Mouse (Mus musculus) adrenal gland, adult (tissue): Measurements from ENCODE around the gene Fndc5.
A peak's percentile ranks its signal among the peaks of the same experiment; 100 is the strongest.

ENCODE experiments used
- DNase-seq, 2 experiments: peaks; one replicate each; pipeline ENCODE4 v3.0.0; 2022 to 2023; ENCODE audit warnings: low spot score in 1 of 2; ENCODE audit not compliant: inconsistent age in 2 of 2

Fndc5 gene

GRCm38 (mm10) chr4:129136579-129137391, at the start of gene Fndc5:
Fndc5 (plus strand) TSS chr4:129136999.
- DNase-seq: peak in 1 of 2 experiments; percentile 59

DNA sequence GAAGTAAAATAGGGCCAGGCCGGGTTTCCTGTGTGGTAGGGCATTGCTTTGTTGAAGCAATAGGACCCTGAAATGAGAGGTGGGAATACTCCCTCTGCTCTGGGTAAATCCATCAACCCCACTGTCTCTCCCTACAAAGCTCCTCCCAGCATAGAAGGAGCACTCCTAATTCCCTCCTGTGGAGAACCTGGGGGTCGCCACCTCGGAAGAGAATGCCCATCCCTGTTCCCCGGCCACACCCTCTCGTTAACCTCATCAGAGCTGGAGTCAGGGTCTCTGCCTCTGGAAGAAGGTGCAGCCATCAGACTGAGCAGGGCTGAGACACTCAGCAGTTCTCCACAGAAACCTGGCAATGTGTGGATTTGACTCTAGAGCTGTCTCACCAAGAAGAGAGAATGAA, 48.9 kb upstream of the Fndc5 start:
- DNase-seq: no peak

DNA sequence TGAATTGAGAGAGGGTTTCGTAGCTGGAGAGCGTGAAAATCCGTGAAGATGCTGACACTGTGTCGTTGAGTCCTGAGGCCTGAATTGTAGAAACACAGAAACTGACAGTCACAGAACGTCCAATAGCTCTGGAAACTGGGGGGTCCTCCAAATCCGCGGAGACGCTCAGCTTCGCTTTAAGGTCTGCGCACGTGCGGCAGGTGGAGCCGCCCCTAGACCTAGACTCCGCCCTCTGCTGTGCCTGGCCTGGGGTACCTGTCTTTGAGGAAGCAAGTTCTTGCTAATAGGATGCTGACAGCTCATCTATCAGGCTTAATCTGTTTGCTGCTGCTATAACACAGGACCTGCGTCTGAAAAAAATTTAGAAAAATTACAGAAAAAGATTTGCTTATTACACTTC, 41.5 kb upstream of the Fndc5 start:
- no peak for DNase-seq

GRCm38 (mm10) chr4:129097006-129097405, 39.8 kb upstream of the Fndc5 start:
- no peak for DNase-seq

GRCm38 (mm10) chr4:129102133-129102829, 34.5 kb upstream of the Fndc5 start:
- no peak for DNase-seq

DNA sequence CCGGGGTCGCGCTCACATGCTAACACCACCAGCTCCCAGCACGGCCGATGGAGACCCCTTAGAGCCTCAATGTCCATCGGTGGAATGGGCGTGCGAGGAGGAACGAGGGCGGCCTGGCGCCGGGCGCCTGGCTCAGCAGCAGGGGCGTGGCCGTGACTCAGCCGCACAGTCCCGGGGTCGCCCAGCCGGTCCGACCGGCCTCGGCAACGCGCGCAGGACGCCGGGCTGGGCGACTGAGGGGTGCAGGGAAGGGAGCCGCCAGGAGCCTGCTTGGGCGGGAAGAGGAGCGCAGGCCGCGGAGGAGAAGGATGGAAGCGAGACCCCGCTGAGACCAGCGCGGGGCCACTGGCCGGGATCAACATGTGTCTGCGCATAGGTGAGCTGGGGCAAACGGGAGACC, 31.4 kb upstream of the Fndc5 start, which contains the start of gene Tmem54:
Gene Tmem54, plus strand, starts transcription at position 193 of the 400 bp plus-strand sequence.
- DNase-seq: no peak

- no peak for DNase-seq
Observed at GRCm38 (mm10) chr4:129106073-129106472, 30.7 kb upstream of the Fndc5 start.

DNA sequence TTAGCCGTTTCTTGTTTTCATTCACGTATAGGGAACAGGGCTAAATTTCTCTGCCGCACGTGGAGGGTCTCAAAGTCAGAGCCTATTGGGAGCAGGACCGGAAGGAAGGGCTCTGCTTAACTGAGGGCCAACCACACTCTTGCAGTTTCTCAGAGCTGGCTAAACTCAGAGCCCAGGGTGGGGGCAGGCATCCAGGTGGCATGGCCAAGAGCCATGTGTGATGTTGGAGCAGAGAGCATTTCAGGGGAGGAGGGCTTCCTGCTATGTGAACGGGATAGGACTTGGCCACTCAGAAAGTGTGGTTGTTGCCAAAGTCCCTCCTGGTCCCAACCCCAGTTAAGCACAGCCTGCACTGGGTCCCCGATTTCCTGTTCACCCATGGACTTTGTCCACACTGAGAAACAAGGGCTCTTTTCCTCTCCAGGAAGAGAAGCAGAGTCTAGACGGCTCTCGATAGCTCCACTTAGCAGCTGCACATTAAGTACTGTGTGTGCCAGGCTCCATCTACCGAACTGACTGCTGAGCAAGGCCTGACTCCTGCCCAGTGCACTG, 29.4 kb upstream of the Fndc5 start:
- DNase-seq: no peak

- no peak for DNase-seq
Observed at GRCm38 (mm10) chr4:129108624-129109023, 28.2 kb upstream of the Fndc5 start.

- DNase-seq: no peak
Observed at GRCm38 (mm10) chr4:129110804-129111203, 26.0 kb upstream of the Fndc5 start.

- DNase-seq: no peak
Observed at GRCm38 (mm10) chr4:129111350-129111749, 25.4 kb upstream of the Fndc5 start.

- DNase-seq: no peak
Observed at GRCm38 (mm10) chr4:129112231-129112630, 24.6 kb upstream of the Fndc5 start.

DNA sequence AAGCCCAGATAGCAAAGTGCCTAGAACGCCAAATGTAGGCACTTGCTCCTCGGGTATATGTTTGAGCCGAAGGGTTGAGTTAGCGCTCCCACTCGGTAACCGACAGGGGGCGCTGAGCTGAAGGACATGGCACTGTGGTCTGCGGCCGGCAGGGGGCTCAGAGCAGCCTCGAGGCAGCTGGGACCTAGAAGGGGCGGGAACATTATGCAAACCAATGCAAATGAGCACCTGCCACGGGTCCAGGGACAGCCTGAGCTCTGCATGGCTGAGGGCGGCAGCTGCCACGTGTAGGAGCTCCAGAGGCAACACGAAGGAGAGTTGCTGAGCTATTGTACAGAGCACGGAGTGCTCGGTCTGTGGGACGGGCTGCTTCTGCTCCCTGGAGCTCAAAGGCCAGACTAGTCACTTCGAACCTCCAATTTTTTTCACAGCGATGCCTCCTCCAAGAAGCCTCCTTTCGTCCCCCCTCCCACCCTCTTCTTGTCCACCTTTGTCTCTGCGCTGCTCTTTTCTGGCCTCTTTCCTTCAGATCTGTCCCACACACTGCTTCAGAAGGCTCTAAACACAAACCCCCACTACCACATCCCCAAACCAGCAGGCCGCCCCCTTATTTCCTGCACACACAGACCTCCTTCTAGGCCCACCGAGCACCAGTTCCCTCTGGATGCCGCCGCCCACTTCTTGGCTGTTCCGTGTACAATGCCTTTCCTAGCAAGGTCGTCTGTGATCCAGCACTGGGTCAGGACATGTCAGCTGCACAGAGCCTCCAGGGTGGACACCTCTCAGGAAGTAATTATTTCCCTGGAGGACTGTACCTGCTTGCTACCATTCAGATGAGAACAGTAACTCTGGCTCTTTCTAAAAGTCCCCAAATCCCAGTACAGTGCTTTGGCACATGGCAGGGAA, 23.5 kb upstream of the Fndc5 start:
- peak; percentile 40 to 67 for DNase-seq

- no peak for DNase-seq
Observed at GRCm38 (mm10) chr4:129116703-129117102, 20.1 kb upstream of the Fndc5 start.

DNA sequence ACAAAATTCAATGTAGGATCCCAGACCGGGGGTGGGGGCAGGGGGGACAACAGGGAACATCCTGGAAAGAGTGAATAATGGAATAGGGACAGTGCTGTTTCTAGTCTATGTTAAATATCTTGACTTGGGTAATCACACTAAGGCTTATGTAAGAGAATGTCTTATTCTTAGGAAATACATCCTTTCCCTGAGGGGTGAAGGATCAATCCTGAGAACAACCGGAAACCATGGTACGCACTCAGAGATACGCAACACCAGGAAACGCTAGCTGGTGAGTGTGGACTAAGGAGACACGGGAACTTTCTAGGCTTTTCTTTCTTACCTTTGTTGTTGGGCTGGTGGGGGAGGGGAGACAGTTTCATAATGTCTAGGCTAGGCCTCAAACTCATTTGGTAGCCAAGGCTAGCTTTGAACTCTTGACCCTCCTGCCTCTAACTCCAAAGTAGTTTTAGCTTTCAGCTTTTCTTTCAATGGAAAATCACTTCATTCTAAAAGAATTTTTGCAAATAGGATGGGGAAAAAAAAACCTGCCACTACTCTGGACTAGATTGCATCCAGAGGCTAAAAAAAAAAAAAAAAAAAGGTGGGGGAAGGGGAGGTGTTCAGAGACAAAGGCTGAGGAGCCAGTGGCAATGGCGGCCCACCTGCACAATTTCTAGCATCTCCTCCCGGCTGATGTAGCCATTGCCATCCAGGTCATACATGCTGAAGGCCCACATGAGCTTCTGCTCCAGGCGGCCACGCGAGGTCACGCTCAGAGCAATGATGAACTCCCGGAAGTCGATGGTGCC, 18.9 kb upstream of the Fndc5 start:
- no peak for DNase-seq

DNA sequence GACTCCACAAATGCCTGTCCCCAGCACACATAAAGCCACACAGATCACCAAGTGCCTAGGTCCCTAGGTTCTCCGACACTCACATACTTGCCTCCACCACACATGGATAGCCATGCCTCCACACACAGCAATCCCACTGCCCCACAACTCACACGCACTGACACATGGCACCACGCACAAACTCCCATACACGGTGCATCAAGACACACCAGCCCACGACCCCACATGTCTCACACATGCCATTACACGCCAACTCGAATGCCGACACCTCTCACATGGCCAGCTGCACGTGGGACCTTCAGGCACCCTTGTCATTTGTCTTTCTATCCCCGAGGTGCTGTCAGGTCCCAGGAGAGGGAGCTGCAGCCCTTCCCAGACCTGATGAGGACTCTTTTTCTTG, 17.1 kb upstream of the Fndc5 start:
- DNase-seq: no peak

DNA sequence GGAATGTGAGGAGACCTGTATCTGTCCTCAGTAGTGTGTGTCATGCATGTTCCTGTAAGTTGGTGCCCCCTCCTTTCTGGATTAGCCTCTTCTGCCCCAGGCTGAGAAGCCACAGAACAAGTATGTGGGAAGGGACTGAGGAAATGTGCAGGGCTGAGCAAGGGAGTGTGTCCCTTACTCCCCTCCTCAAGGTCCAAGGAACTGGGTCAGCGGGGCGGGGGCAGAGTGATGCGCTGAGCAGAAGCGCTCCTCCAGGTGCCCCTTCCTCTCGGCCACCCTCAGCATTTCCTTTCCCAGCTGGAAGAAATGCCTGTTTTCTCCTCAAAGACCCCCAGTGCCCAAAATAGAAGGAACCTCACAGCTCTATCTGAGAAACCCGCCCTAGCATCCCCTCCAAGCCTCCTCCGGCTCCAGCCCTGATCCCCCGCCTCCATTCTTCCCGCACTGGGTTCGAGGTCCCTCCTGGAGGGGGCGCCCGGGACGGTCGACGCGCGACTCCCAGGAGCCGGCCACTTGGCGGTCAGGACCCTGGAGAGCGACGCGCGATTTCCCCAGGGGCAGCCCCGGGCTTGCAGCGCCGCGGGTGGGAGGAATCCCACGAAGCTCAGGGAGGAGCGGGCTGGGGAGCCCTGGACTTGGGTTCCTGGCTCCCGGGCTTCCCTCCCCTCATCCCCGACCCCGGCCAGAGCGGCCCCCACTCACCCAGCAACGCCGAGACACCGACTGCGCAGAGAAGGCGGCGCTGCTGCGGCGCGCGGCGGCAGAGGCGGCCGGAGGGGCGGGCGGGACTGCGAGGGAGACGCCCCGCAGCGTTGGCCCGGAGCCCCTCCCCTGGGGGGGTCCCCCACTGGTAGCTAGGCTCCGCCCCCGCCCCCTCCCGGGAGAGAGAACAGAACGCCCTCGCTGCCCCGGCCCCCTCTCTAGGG, 16.0 kb upstream of the Fndc5 start:
- DNase-seq: peak; percentile 69 to 86

GRCm38 (mm10) chr4:129121569-129122086, 15.2 kb upstream of the Fndc5 start, which contains the start of gene Hpca:
Hpca (minus strand) TSS chr4:129122036.
- no peak for DNase-seq

DNA sequence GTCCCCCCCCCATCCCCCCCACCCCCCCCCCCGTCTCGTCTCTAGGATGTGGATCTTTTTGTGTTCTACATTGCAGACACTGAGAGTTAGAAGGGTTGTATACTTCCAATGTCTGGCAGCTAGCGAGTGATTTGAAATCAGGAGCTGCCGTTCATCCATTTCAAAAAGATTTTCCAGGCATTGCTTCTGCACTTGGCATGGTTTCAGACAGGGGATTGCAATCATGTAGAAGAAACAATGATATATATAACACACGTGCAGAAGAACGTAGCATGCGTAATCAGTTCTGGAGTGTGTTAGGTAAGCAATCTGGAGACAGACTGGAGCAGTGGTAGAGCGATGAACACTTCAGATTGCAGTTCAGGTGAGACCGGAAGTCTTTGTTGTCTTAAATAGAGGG, 14.7 kb upstream of the Fndc5 start:
- no peak for DNase-seq
